Comparison of ENCODE assay signal across 8 mouse cellular contexts in genomic region chr2:118479550-118479909, GRCm38 (mm10). TPM values are rescaled to one million over a fixed set of nuclear protein-coding genes. Genes with fewer than 3 reads are reported as not detected.
A peak's percentile ranks its signal among the peaks of the same experiment; 100 is the strongest.
DNase-seq lines count a peak whose midpoint lies in the region; ATAC-seq and TF ChIP-seq lines count a peak whose summit lies in the region.

Gene Srp14 (minus strand): TSS chr2:118479711.

- H3K9me3 ChIP-seq in E14TG2a.4 (ENCODE audit: low read length): no peaks in the 10 kb centered on the region
- H3K9me3 ChIP-seq in forebrain, embryonic 12.5 days: no peaks in the 10 kb centered on the region
- H3K9me3 ChIP-seq in heart, postnatal 0 days (replicated peaks; ENCODE audit: control insufficient read depth, low read length): no peaks in the 10 kb centered on the region
- H3K9me3 ChIP-seq in liver, embryonic 16.5 days (replicated peaks; ENCODE audit: control insufficient read depth, low read length): no peaks in the 10 kb centered on the region
- H3K9me3 ChIP-seq in neural tube, embryonic 13.5 days: no peaks in the 10 kb centered on the region

- peak within 1 kb of the TSS; percentile 90 for H3K4me3 ChIP-seq in E14TG2a.4 (replicated peaks; ENCODE audit: low read length)
- H3K4me3 ChIP-seq in forebrain, embryonic 12.5 days (replicated peaks): peak within 1 kb of the TSS; percentile 93
- H3K4me3 ChIP-seq in heart, postnatal 0 days (ENCODE audit: low read depth, low read length): peak within 1 kb of the TSS; percentile 95
- H3K4me3 ChIP-seq in liver, embryonic 16.5 days (ENCODE audit: low read depth, low read length): peak within 1 kb of the TSS; percentile 96
- H3K4me3 ChIP-seq in neural tube, embryonic 13.5 days: peak within 1 kb of the TSS; percentile 94
- H3K4me3 ChIP-seq in testis, adult 2 months (ENCODE audit: control insufficient read depth, low read depth, low read length): peak within 1 kb of the TSS; percentile 97

- peaks cover 37% of the 10 kb centered on the region for H3K4me1 ChIP-seq in E14TG2a.4 (replicated peaks; ENCODE audit: low read depth, low read length)
- H3K4me1 ChIP-seq in forebrain, embryonic 12.5 days: peaks cover 15% of the 10 kb centered on the region
- H3K4me1 ChIP-seq in heart, postnatal 0 days (ENCODE audit: control insufficient read depth, insufficient read depth): peaks cover 8% of the 10 kb centered on the region; the same call in 1 of the 2 replicates
- H3K4me1 ChIP-seq in liver, embryonic 16.5 days (ENCODE audit: control insufficient read depth, low read depth, low read length): peaks cover 23% of the 10 kb centered on the region
- H3K4me1 ChIP-seq in neural tube, embryonic 13.5 days (replicated peaks): peaks cover 16% of the 10 kb centered on the region
- H3K4me1 ChIP-seq in testis, adult 2 months (ENCODE audit: control insufficient read depth, insufficient read depth, low read length): peaks cover 5% of the 10 kb centered on the region

- peak; percentile 92 for DNase-seq in c-Kit-positive CD71-positive TER-119-positive erythroid progenitor cells, embryonic 14.5 days (ENCODE audit: low spot score)
- DNase-seq in heart, postnatal 0 days (ENCODE audit: low spot score): peak; percentile 97
- DNase-seq in kidney, postnatal 4 days: peak; percentile 95 to 97

- no peaks in the 10 kb centered on the region for H3K27me3 ChIP-seq in E14TG2a.4 (ENCODE audit: insufficient read depth, low read length)
- H3K27me3 ChIP-seq in forebrain, embryonic 12.5 days: peaks cover 6% of the 10 kb centered on the region; the same call in 1 of the 2 replicates
- H3K27me3 ChIP-seq in heart, postnatal 0 days (ENCODE audit: control insufficient read depth, insufficient read depth, low read length): no peaks in the 10 kb centered on the region
- H3K27me3 ChIP-seq in liver, embryonic 16.5 days (ENCODE audit: control insufficient read depth, insufficient read depth, low read depth, low read length): no peaks in the 10 kb centered on the region
- H3K27me3 ChIP-seq in neural tube, embryonic 13.5 days: no peaks in the 10 kb centered on the region
- H3K27me3 ChIP-seq in testis, adult 2 months (ENCODE audit: control insufficient read depth, insufficient read depth, low read length): no peaks in the 10 kb centered on the region

- H3K27ac ChIP-seq in forebrain, embryonic 12.5 days: peak within 1 kb of the TSS; percentile 78
- H3K27ac ChIP-seq in heart, postnatal 0 days (ENCODE audit: low read depth): peak within 1 kb of the TSS; percentile 90
- peak within 1 kb of the TSS; percentile 93 for H3K27ac ChIP-seq in liver, embryonic 16.5 days (ENCODE audit: low read length)
- peak within 1 kb of the TSS; percentile 84 for H3K27ac ChIP-seq in neural tube, embryonic 13.5 days (replicated peaks)
- H3K27ac ChIP-seq in testis, adult 2 months (ENCODE audit: control insufficient read depth, insufficient read depth, low read depth, low read length): peak within 1 kb of the TSS; percentile 94

- H3K36me3 ChIP-seq in E14TG2a.4 (ENCODE audit: insufficient read depth, low read length): peaks cover 25% of the 10 kb centered on the region
- peaks cover 26% of the 10 kb centered on the region for H3K36me3 ChIP-seq in forebrain, embryonic 12.5 days (replicated peaks)
- peaks cover 31% of the 10 kb centered on the region for H3K36me3 ChIP-seq in heart, postnatal 0 days (replicated peaks; ENCODE audit: control insufficient read depth, insufficient read depth, low read length)
- H3K36me3 ChIP-seq in liver, embryonic 16.5 days (ENCODE audit: control insufficient read depth, insufficient read depth): peaks cover 20% of the 10 kb centered on the region
- peaks cover 26% of the 10 kb centered on the region for H3K36me3 ChIP-seq in neural tube, embryonic 13.5 days
- H3K36me3 ChIP-seq in testis, adult 2 months (ENCODE audit: control insufficient read depth, insufficient read depth, low read length): no peaks in the 10 kb centered on the region

- no peak for TF ChIP-seq EP300 in heart, postnatal 0 days (IDR thresholded peaks at IDR 0.05; ENCODE audit: low read depth)

- under 1% methylated on average over 35 of the region's 35 CpGs for WGBS in forebrain, embryonic 12.5 days
- WGBS in heart, postnatal 0 days: 2% methylated on average over 35 of the region's 35 CpGs
- whole genome bisulfite sequencing in liver, embryonic 16.5 days (ENCODE audit: insufficient replicate concordance): under 1% methylated on average over 35 of the region's 35 CpGs
- WGBS in neural tube, embryonic 13.5 days: under 1% methylated on average over 35 of the region's 35 CpGs

- no peak for TF ChIP-seq CTCF in E14TG2a.4 (conservative IDR thresholded peaks at IDR 0.05; ENCODE audit: low read length)
- no peak for TF ChIP-seq CTCF in heart, postnatal 0 days (IDR thresholded peaks at IDR 0.05; ENCODE audit: low read depth)
- TF ChIP-seq CTCF in testis, adult 2 months (IDR thresholded peaks at IDR 0.05; ENCODE audit: control insufficient read depth, insufficient read depth, insufficient replicate concordance, low read depth, low read length): no peak; the same call in 1 of the 2 replicates

- ATAC-seq in forebrain, embryonic 12.5 days (ENCODE audit: low FRiP score): peak; percentile 96
- peak; percentile 96 for ATAC-seq in heart, postnatal 0 days (ENCODE audit: insufficient read depth, low read depth)
- ATAC-seq in liver, embryonic 16.5 days (ENCODE audit: low read depth): peak; percentile 93
- ATAC-seq in neural tube, embryonic 13.5 days (ENCODE audit: low read depth): peak; percentile 95

- TF ChIP-seq POLR2A in testis, adult 2 months (IDR thresholded peaks at IDR 0.05; ENCODE audit: control insufficient read depth, low read depth, low read length): peak; percentile 99

- H3K4me2 ChIP-seq in forebrain, embryonic 12.5 days: peak within 1 kb of the TSS; percentile 90
- peak within 1 kb of the TSS; percentile 99 for H3K4me2 ChIP-seq in heart, postnatal 0 days (ENCODE audit: low read depth, low read length)
- peak within 1 kb of the TSS; percentile 89 for H3K4me2 ChIP-seq in liver, embryonic 16.5 days (ENCODE audit: low read depth, low read length)
- H3K4me2 ChIP-seq in neural tube, embryonic 13.5 days: peak within 1 kb of the TSS; percentile 79

- H3K9ac ChIP-seq in forebrain, embryonic 12.5 days: peak within 1 kb of the TSS; percentile 91
- H3K9ac ChIP-seq in heart, postnatal 0 days (replicated peaks; ENCODE audit: low read depth, low read length): peak within 1 kb of the TSS; percentile 88
- H3K9ac ChIP-seq in liver, embryonic 16.5 days (ENCODE audit: low read depth, low read length): peak within 1 kb of the TSS; percentile 97
- H3K9ac ChIP-seq in neural tube, embryonic 13.5 days: peak within 1 kb of the TSS; percentile 95

RNA-seq across cellular contexts. Expression of gene Srp14, which starts in this region (rescaled TPM):
- 252 and 263 TPM in 2 replicates for polyA plus RNA-seq in forebrain, embryonic 12.5 days (2016; fragmentation: Nextera tagmentation; extraction: Ambion mirVana)
- total RNA-seq in heart, postnatal 0 days (2014; rRNA removed; ENCODE audit: low replicate concordance): 123 and 141 TPM in 2 replicates
- 210 and 219 TPM in 2 replicates for polyA plus RNA-seq in heart, postnatal 0 days (2015; fragmentation: Nextera tagmentation; extraction: Ambion mirVana)
- 85.3 and 92.3 TPM in 2 replicates for polyA plus RNA-seq in liver, embryonic 16.5 days (2015; fragmentation: Nextera tagmentation; extraction: Ambion mirVana)
- polyA plus RNA-seq in neural tube, embryonic 13.5 days (2015; fragmentation: Nextera tagmentation; extraction: Ambion mirVana): 367 and 393 TPM in 2 replicates
- polyA plus RNA-seq in testis, adult 2 months (2012; rRNA removed): 159 and 160 TPM in 2 replicates

Comparison
In these comparisons a context has a peak if more than half of its experiments do, and no peak if none do; other contexts are left out.
1. Peak in every context shown above with its lines: DNase-seq, ATAC-seq, H3K4me3 ChIP-seq and H3K27ac ChIP-seq.